Mouse (Mus musculus) testis, adult 2 months (tissue): Measurements from ENCODE around the gene Aldob.

Experiments
- CTCF ChIP-seq: fragments of 200-500 bp; IDR thresholded peaks from 2 replicates; pipeline ENCODE4 v1.5.1; 2012; ENCODE audit warnings: low read depth, mild to moderate bottlenecking, inconsistent platforms, low read length, moderate library complexity; ENCODE audit not compliant: control insufficient read depth, insufficient read depth, insufficient replicate concordance
- POLR2A ChIP-seq: fragments of 200-500 bp; IDR thresholded peaks from 2 replicates; pipeline ENCODE4 v1.6.1; 2012; ENCODE audit warnings: low read depth, mild to moderate bottlenecking, inconsistent platforms, low read length, moderate library complexity; ENCODE audit not compliant: control insufficient read depth

DNA sequence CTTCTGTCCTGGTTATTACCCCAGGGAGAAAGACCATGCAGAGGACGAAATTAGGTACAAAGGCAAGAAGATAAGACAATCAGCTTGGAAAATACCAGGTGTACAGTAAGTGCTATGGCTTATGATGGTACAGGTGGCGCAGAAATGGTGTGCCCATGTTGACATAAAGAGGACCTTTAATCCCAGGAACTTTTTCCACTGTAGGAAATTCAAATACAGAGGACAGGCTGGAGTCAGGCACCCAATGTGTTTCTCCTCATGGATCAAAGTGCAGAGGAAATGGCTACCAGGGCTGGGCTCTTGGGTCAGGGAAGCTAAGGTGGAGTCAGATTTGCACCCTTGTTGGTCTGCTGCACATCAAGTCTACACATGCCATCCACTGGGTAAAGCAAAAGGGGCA lies 40.8 kb upstream of the Aldob start:
- TF ChIP-seq POLR2A (no peak), CTCF (no peak)
